Mouse (Mus musculus) left cerebral cortex, postnatal 10 days (tissue): Measurements from ENCODE around the gene Bcl2l11. TPM values are rescaled to one million over a fixed set of nuclear protein-coding genes. Genes with fewer than 3 reads are reported as not detected.
A peak's percentile ranks its signal among the peaks of the same experiment; 100 is the strongest.

Source experiments
- DNase-seq, 2 experiments: peaks; one replicate each; pipeline ENCODE4 v3.0.0; 2021 to 2022; ENCODE audit warnings: low spot score in 2 of 2, mixed read lengths in 1 of 2; ENCODE audit errors: extremely low spot score in 1 of 2
- intact Hi-C: fragments of 180-260 bp; cut with DNase I; formaldehyde crosslinking; loops from one replicate; pipeline ENCODE4 v1.15.1; 2025
- total RNA-seq, 2 experiments: library from RNA; stranded (reverse); gene quantifications; 2 replicates each; pipeline ENCODE4 v1.2.3; 2021

Gene Bcl2l11
- total RNA-seq, 2 experiments from 2014 or later = 9.5 to 10.7 TPM

GRCm38 (mm10) chr2:128102086-128102485, 23.8 kb upstream of the Bcl2l11 start:
- intact Hi-C loops = no loop called here
- no peak for DNase-seq

GRCm38 (mm10) chr2:128104815-128105214, 21.0 kb upstream of the Bcl2l11 start:
- intact Hi-C loops = no loop called here
- DNase-seq = no peak

DNA sequence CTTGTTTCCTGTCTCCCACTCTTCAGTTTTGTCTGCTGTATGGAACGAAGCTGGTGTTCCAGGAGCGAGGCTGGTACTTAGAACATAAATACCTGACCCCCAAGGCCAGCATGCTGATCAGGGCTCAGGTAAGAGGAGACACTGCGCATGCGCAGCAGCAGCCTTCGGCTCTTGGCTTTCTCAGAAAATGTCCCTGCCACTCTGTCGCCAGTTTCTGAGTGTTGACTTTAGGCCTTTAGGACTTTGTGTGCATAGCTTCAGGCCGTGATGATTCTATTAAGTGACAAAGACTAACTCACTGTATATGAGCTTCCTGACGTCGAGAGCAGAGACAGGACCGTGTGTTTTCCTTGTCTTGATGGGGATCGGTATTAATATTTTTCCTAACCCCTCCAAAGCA, 20.2 kb upstream of the Bcl2l11 start:
- intact Hi-C loops = no loop called here
- DNase-seq = no peak

DNA sequence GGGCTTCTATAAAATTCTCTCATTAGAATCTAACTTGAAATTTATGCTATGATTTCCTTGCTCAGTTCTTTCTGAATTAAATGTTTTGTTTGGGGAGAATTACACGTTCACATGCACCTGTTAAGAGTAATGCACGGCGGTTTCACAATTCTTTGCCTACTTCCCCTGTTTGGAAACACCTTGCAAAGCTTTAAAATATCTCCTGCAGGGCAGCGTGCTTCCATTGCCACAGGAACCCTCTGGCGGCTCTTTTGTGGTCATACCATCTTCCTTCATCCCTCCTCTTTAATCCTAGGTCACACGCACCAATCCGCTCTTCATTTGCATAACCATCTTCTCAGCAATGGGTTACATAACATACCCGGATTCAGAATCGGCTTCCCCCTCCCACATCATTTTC, 14.3 kb upstream of the Bcl2l11 start:
- DNase-seq = no peak

DNA sequence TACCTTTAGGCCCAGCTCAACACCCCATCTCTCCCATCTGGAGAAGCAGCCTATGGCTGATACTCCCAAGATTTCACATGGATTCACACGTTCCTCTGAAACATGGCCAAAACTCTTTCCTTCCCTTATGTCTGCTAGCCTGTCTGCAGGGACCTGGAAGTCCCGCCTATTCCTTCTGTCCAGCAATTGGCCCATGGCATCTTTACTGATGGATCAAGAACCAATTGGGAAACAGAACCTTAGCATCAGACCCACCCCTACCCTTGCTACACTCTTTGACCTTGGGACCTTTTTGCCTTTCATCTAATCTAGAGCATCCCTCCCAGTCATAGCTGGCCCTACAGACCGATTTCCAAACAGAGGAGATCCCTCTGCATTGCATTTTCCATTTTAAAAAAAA, 11.2 kb upstream of the Bcl2l11 start:
- DNase-seq = no peak
- intact Hi-C loops = no loop called here

More for the DNA sequence above, 14.3 kb upstream of the Bcl2l11 start:
- intact Hi-C loops = no loop called here

- DNase-seq = no peak
- intact Hi-C loops = no loop called here
Observed at GRCm38 (mm10) chr2:128115579-128115978, 10.3 kb upstream of the Bcl2l11 start.

GRCm38 (mm10) chr2:128117605-128118004, 8.2 kb upstream of the Bcl2l11 start:
- intact Hi-C loops = no loop called here
- no peak for DNase-seq

- no peak for DNase-seq
- intact Hi-C loops = no loop called here
Observed at GRCm38 (mm10) chr2:128118971-128119370, 6.9 kb upstream of the Bcl2l11 start.

DNA sequence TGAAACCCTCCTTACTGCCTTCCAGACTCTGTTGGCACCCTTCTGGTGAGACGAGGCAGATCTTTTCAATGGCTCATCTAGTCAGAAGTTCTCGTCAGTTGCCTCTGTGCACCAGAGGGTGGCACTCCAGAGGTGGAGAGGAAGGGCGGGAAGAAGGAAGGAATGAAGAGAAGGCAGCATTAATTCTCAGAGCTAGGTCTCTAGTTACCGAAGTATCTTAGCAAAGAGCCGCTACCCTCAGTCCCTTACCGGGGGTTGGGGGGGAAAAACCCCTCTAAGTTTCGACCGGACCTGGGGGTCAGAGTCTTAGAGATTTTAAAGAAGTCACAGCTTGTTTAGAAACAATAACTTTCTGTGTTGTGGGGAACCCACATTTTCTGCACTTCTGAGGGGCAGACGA, 3.3 kb upstream of the Bcl2l11 start:
- intact Hi-C loops = loop anchor here (2.0 to 10.0 kb wide), 3 partner anchors 235 to 452 kb away; no protein-coding TSS in a partner anchor

DNA sequence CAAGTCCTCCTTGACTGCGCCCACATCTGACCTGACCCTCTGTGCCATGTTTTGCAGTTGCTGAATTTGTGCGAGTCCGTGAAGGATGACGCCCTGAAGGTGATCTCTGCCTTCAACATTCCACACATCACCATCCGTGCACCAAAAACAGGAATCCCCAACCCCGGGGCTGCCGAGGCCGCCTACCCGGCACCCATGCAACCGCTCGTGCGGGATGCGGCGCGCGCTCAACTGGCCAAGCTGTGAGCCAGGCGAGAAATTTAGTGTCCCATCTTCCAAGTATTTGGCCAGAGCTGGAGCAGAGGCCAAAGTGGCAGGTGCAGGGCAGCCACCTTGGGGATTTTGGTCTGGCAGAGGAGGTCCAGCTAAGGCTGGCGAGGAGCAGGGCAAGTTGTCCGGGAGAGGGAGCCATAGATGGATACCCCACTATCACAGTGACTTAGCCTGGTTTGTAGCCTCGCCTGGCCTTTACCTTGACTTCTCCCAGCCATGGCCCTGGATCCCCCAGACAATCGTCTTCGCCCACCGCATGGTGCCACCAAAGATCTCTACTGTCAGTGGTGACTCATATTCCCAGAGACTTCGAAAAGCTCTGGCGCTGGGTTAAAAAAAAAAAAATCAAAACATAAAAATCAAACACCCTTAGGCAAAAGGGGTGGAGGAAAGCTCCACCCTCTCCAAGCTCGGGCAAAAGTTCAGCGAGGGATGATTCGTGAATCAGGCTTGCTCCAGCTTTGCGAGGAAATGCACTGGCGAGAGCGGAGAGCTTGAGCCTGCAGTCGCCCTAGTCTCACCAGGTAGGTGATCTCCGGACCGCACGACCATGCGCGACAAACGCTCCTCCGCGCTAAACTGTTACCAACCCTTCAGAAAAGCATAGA, 2.7 kb upstream of the Bcl2l11 start:
- peak in 1 of 2 experiments; percentile 39 for DNase-seq
- intact Hi-C loops = loop anchor here (2.0 to 10.0 kb wide), 3 partner anchors 236 to 452 kb away; no protein-coding TSS in a partner anchor

More for the DNA sequence above, 3.3 kb upstream of the Bcl2l11 start:
- peak in 1 of 2 experiments; percentile 66 for DNase-seq

DNA sequence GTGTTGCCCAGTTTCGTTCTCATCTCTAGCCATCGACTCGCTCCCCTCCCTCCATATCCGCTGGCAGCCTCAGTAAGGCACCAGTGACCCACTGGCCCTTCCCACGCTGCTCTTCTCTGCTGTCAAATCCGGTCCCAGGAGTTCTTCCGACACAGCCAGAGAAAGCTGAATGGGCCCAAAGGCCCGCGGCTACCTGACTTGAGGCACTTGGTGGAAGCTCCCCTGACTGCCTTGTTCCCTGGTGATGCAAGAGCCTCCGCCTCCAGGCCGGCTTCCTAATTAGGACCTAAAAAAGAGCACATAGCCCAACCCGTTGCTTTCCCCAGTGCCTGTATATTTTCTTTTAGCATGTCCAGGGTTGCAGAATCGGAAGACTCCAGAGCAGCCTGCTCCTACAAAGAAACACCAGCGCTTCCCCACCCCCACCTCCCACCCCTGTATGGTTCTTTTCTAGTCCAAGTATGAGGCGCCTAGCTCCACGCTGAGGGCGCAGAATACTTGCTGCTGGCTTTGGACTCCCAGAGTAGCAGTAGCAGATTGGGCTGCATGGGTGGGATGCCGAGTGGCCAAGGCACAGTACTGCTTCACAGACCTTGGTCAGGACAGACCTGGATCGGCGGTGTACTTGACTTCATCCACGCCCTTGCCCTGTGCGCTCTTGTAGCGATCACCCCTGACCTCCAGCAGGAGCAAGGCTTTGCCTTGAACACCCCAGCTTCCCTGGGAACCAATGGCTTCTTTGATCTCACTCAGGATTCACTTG, 1.7 kb upstream of the Bcl2l11 start:
- intact Hi-C loops = loop anchor here (2.0 to 10.0 kb wide), 3 partner anchors 237 to 451 kb away; no protein-coding TSS in a partner anchor
- DNase-seq = peak in 1 of 2 experiments; percentile 34

DNA sequence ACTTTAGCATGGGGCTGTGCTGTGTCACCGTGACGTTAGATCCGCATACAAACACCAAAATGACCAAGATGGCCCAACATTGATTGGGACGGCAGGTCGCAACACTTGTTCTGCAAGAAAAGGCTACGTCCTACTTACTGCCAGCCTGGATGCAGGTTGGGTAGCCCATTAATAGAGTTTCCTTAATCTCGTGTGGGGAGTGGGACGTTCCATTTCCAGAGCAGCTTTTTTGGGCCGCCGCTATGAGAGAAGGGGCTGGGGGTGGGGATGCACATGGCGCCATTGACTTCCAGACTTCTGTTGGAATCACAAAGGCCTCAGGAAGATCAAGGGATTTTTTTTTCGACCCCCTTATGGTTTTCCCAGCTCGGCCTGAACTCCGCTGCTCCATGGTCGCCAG, 1.1 kb upstream of the Bcl2l11 start:
- intact Hi-C loops = loop anchor here (5.0 to 10.0 kb wide), 2 partner anchors 237 to 450 kb away; no protein-coding TSS in a partner anchor
- no peak for DNase-seq

- intact Hi-C loops = loop anchor here (10.0 kb wide), 1 partner anchor 448 kb away; no protein-coding TSS in a partner anchor
- peak in 1 of 2 experiments; percentile 32 for DNase-seq
Observed at GRCm38 (mm10) chr2:128126591-128127051, 783 bp downstream of the Bcl2l11 start.

- intact Hi-C loops = loop anchor here (10.0 kb wide), 1 partner anchor 448 kb away; no protein-coding TSS in a partner anchor
- DNase-seq = peak; percentile 83 to 97
Observed at GRCm38 (mm10) chr2:128127121-128127671, 1.4 kb downstream of the Bcl2l11 start.

- DNase-seq = peak in 1 of 2 experiments; percentile 86
- intact Hi-C loops = loop anchor here (10.0 kb wide), 1 partner anchor 447 kb away; no protein-coding TSS in a partner anchor
Observed at GRCm38 (mm10) chr2:128127691-128128292, 2.0 kb downstream of the Bcl2l11 start.

GRCm38 (mm10) chr2:128128532-128128931, 2.7 kb downstream of the Bcl2l11 start:
- intact Hi-C loops = loop anchor here (10.0 kb wide), 1 partner anchor 446 kb away; no protein-coding TSS in a partner anchor
- no peak for DNase-seq

- no peak for DNase-seq
- intact Hi-C loops = no loop called here
Observed at GRCm38 (mm10) chr2:128131503-128131902, 5.7 kb downstream of the Bcl2l11 start.

DNA sequence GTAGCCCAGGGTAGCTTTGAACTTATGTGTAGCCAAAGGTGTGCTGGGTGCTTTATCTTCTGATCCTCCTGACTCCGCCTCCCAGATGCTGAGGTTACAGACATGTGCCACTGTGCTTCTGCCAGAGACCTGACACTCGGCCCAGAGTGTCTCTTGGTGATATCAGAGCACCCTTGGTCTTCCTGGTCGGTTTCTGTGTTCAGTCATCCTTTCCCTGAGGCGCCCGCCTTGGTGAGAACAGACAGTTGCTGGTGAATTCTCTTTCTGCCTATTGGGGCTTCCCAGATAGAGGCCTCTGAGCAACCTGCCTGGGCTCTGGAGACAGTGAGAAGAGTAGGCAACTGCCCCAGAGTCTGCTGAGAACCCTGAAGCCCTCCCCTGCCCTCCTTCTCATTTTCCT, 6.8 kb downstream of the Bcl2l11 start:
- no peak for DNase-seq
- intact Hi-C loops = no loop called here
